Mouse (Mus musculus) erythroblast, embryonic 14.5 days (primary cell): Measurements from ENCODE around the gene Ust.

ENCODE experiments used
- GATA1 ChIP-seq: IDR thresholded peaks from 2 replicates; pipeline ENCODE4 v1.6.1; 2012; ENCODE audit warnings: low read length, inconsistent platforms, mixed read lengths
- TAL1 ChIP-seq: IDR thresholded peaks from 3 replicates; pipeline ENCODE4 v1.6.1; 2012; ENCODE audit warnings: low read length, inconsistent platforms, mixed read lengths

DNA sequence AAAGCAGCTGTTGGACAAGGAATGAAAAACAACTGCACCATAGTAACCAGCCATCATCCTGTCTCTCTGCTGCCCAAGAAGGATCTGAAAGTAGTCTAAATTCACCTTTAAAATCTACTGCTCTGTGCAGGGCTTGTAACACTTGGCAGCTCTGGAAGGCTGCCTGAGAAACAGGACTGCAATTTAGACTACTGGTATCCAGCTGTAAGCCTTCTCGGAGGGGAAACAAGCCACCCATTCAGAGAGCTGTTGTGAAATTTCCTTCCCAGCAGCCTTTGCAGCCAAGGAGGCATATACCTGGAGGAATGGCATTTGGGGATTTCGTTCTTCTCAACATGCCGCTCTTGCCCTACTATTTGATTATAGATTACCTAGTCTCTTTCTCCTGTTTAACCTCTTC lies 345.6 kb downstream of the Ust start:
- TF ChIP-seq GATA1 (no peak), TAL1 (no peak)
